ENCODE assay signal across 17 mouse cellular contexts in the genomic region with DNA sequence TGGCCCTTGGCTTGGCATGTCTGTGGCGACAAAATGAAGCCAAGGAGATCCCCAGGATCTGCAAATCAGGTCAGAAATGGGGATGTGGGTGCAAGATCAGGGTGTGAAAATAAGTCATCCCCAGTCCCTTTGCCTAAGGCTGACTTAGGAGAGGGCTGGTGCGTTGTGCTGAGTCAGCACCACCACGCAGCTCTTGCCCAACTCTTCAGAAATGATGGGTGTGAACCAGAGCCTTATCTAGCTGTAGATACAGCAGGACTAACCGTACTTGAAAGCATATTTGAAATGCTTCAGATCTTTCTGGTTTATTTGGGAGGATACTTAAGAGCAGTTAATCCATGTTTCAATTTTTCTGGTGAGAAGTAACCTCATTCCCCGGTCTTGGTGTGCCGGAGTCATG. TPM values are rescaled to one million over a fixed set of nuclear protein-coding genes. Genes with fewer than 3 reads are reported as not detected.
A peak's percentile ranks its signal among the peaks of the same experiment; 100 is the strongest.
DNase-seq lines count a peak whose midpoint lies in the region; ATAC-seq and TF ChIP-seq lines count a peak whose summit lies in the region.
"Had no signal": no experiment of that assay in that cellular context is flagged by ENCODE, and none has a peak within 500 bp of the region (broad histone marks: within the 10 kb centered on the region; RNA-seq: fewer than 3 reads in every experiment).

No protein-coding gene starts in this region.

- no peaks in the 10 kb centered on the region for H3K4me1 ChIP-seq in intestine, embryonic 15.5 days (replicated peaks)
- H3K4me1 ChIP-seq in intestine, postnatal 0 days (replicated peaks; ENCODE audit: control insufficient read depth, insufficient read depth, low read length): no peaks in the 10 kb centered on the region
- H3K4me1 ChIP-seq in MEL (ENCODE audit: control insufficient read depth in 1 of 2, insufficient read depth in 2 of 2, low read length in 2 of 2): peaks cover 2 to 14% of the 10 kb centered on the region in 2 experiments; a peak in 3 of 4 replicates
- H3K4me1 ChIP-seq in intestine, embryonic 16.5 days (ENCODE audit: control insufficient read depth, insufficient read depth, low read length): 0 out of 2 replicates have a peak, but pooled peaks cover 2% of the 10 kb centered on the region
- H3K4me1 ChIP-seq: kidney, embryonic 15.5 days had no signal

- no peak for TF ChIP-seq RAD21 in MEL (IDR thresholded peaks at IDR 0.05; ENCODE audit: low read depth, low read length)

- peak; percentile 75 for ATAC-seq in intestine, embryonic 15.5 days
- no peak for ATAC-seq in intestine, postnatal 0 days
- peak; percentile 77 for ATAC-seq in intestine, embryonic 16.5 days
- peak; percentile 64; the same call in 1 of the 2 replicates for ATAC-seq in megakaryocyte, adult 5-6 weeks (ENCODE audit: poor library complexity, severe bottlenecking)

- no peak overlapping the region for H3K9ac ChIP-seq in intestine, embryonic 15.5 days
- no peak overlapping the region for H3K9ac ChIP-seq in intestine, postnatal 0 days (ENCODE audit: low read depth, low read length)
- no peak overlapping the region for H3K9ac ChIP-seq in MEL (ENCODE audit: control insufficient read depth, low read depth, low read length, poor library complexity, severe bottlenecking)
- H3K9ac ChIP-seq in intestine, embryonic 16.5 days (ENCODE audit: low read depth, low read length): no peak overlapping the region
- H3K9ac ChIP-seq: kidney, embryonic 15.5 days had no signal

- no peaks in the 10 kb centered on the region for H3K27me3 ChIP-seq in intestine, embryonic 15.5 days (replicated peaks)
- H3K27me3 ChIP-seq in intestine, postnatal 0 days (replicated peaks; ENCODE audit: control insufficient read depth, insufficient read depth, low read length): no peaks in the 10 kb centered on the region
- no peaks in the 10 kb centered on the region for H3K27me3 ChIP-seq in MEL (ENCODE audit: control insufficient read depth in 1 of 2, insufficient read depth in 2 of 2, low read length in 2 of 2)
- H3K27me3 ChIP-seq in intestine, embryonic 16.5 days (replicated peaks; ENCODE audit: control insufficient read depth, insufficient read depth, low read length): no peaks in the 10 kb centered on the region

- H3K79me2 ChIP-seq in MEL (ENCODE audit: control insufficient read depth, insufficient read depth, low read length, poor library complexity): no peaks in the 10 kb centered on the region

- TF ChIP-seq CTCF in intestine, postnatal 0 days (IDR thresholded peaks at IDR 0.05; ENCODE audit: low read depth): no peak
- TF ChIP-seq CTCF in MEL (IDR thresholded peaks at IDR 0.05 in 2 of 3, conservative IDR thresholded peaks at IDR 0.05 in 1 of 3; ENCODE audit: control insufficient read depth in 1 of 3, insufficient read depth in 1 of 3, low read depth in 2 of 3, low read length in 3 of 3, poor library complexity in 1 of 3, severe bottlenecking in 1 of 3): no peak

- H3K9me3 ChIP-seq in intestine, embryonic 15.5 days: no peaks in the 10 kb centered on the region
- H3K9me3 ChIP-seq in intestine, postnatal 0 days (ENCODE audit: control insufficient read depth): no peaks in the 10 kb centered on the region
- no peaks in the 10 kb centered on the region for H3K9me3 ChIP-seq in MEL (replicated peaks; ENCODE audit: insufficient read depth, low read length)
- no peaks in the 10 kb centered on the region for H3K9me3 ChIP-seq in intestine, embryonic 16.5 days (ENCODE audit: control insufficient read depth, low read length)
- H3K9me3 ChIP-seq: kidney, embryonic 15.5 days had no signal

- no peak overlapping the region for H3K4me3 ChIP-seq in intestine, embryonic 15.5 days (replicated peaks)
- no peak overlapping the region for H3K4me3 ChIP-seq in intestine, postnatal 0 days (ENCODE audit: low read depth, low read length)
- H3K4me3 ChIP-seq in MEL (ENCODE audit: control insufficient read depth in 1 of 2, insufficient read depth in 1 of 2, low read depth in 2 of 2, low read length in 2 of 2): no peak overlapping the region
- no peak overlapping the region for H3K4me3 ChIP-seq in intestine, embryonic 16.5 days (ENCODE audit: low read length)
- H3K4me3 ChIP-seq: erythroblast, embryonic 14.5 days; kidney, embryonic 15.5 days; layer of hippocampus, adult 2 months had no signal

- TF ChIP-seq POLR2A in MEL (IDR thresholded peaks at IDR 0.05; ENCODE audit: control insufficient read depth in 1 of 2, insufficient read depth in 1 of 2, low read depth in 1 of 2, low read length in 2 of 2, poor library complexity in 1 of 2): no peak

- no peak overlapping the region for H3K27ac ChIP-seq in intestine, embryonic 15.5 days
- H3K27ac ChIP-seq in intestine, postnatal 0 days (ENCODE audit: low read depth, low read length): no peak overlapping the region
- peak overlapping the region; percentile 26; the same call in 1 of the 2 replicates for H3K27ac ChIP-seq in MEL (ENCODE audit: control insufficient read depth, low read depth, low read length)
- H3K27ac ChIP-seq in intestine, embryonic 16.5 days (ENCODE audit: low read length): no peak overlapping the region
- H3K27ac ChIP-seq: kidney, embryonic 15.5 days; layer of hippocampus, adult 2 months had no signal

- TF ChIP-seq EP300 in MEL (IDR thresholded peaks at IDR 0.05; ENCODE audit: low read depth in 1 of 2, low read length in 2 of 2): peak; percentile 23 to 39; a peak in 2 of 4 replicates

- no peak overlapping the region for H3K4me2 ChIP-seq in intestine, embryonic 15.5 days (replicated peaks)
- H3K4me2 ChIP-seq in intestine, postnatal 0 days (replicated peaks; ENCODE audit: low read depth): no peak overlapping the region
- H3K4me2 ChIP-seq in intestine, embryonic 16.5 days (ENCODE audit: low read depth, low read length): no peak overlapping the region
- H3K4me2 ChIP-seq: heart, embryonic 11.5 days; kidney, embryonic 15.5 days had no signal

- DNase-seq in MEL (ENCODE audit: low read depth, low spot score): peak; percentile 68
- DNase-seq in thymus, adult 18-20 months: no peak
- no peak for DNase-seq in layer of hippocampus, postnatal 36 days
- no peak for DNase-seq in adrenal gland, adult 18-20 months (ENCODE audit: low spot score in 2 of 2)
- DNase-seq: adrenal gland, postnatal 10 days; B cell, adult 2 months; cerebellum, adult 9-11 months; gastrocnemius, postnatal 14 days; heart, postnatal 4 days had no signal

- WGBS in intestine, embryonic 15.5 days: 72% methylated on average over 6 of the region's 6 CpGs
- 62% methylated on average over 6 of the region's 6 CpGs for WGBS in intestine, postnatal 0 days
- 74% methylated on average over 6 of the region's 6 CpGs for WGBS in intestine, embryonic 16.5 days

- no peaks in the 10 kb centered on the region for H3K36me3 ChIP-seq in intestine, embryonic 15.5 days
- no peaks in the 10 kb centered on the region for H3K36me3 ChIP-seq in intestine, postnatal 0 days (ENCODE audit: control insufficient read depth, insufficient read depth)
- H3K36me3 ChIP-seq in MEL (ENCODE audit: control insufficient read depth in 1 of 2, insufficient read depth in 2 of 2, low read length in 2 of 2): peaks cover 0 to 8% of the 10 kb centered on the region in 2 experiments; a peak in 2 of 4 replicates
- no peaks in the 10 kb centered on the region for H3K36me3 ChIP-seq in intestine, embryonic 16.5 days (ENCODE audit: control insufficient read depth, insufficient read depth, low read length)

TF ChIP-seq in MEL, 35 proteins besides CTCF, POLR2A, EP300 and RAD21:
- TF ChIP-seq POLR2AphosphoS5 (IDR thresholded peaks at IDR 0.05; ENCODE audit: borderline replicate concordance, low read depth, low read length) (no peak), MAFK (IDR thresholded peaks at IDR 0.05; ENCODE audit: borderline replicate concordance, low read depth, low read length) (peak; percentile 98), GATA1 (IDR thresholded peaks at IDR 0.05; ENCODE audit: low read depth, low read length) (peak; percentile 51; the same call in 1 of the 2 replicates), MAX (IDR thresholded peaks at IDR 0.05; ENCODE audit: low read length) (peak; percentile 41; the same call in 1 of the 2 replicates), TCF12 (IDR thresholded peaks at IDR 0.05; ENCODE audit: low read depth, low read length) (0 out of 2 replicates have a peak, but pooled peaks have one; percentile 17), ZC3H11A (IDR thresholded peaks at IDR 0.05; ENCODE audit: low read depth, low read length) (no peak), MAZ (IDR thresholded peaks at IDR 0.05; ENCODE audit: low read depth, low read length) (no peak), ETS1 (IDR thresholded peaks at IDR 0.05; ENCODE audit: low read depth, low read length) (peak; percentile 53), CHD2 (IDR thresholded peaks at IDR 0.05; ENCODE audit: low read length) (no peak)
TF ChIP-seq in MEL: peak in this region for 5.

RNA-seq across cellular contexts. Expression of gene Dzip1, which starts 55.5 kb away (rescaled TPM):
- 10.2 and 10.9 TPM in 2 replicates for polyA plus RNA-seq in intestine, embryonic 15.5 days (2015; fragmentation: Nextera tagmentation; extraction: Ambion mirVana)
- 2.7 and 3.2 TPM in 2 replicates for polyA plus RNA-seq in intestine, postnatal 0 days (2015; fragmentation: Nextera tagmentation; extraction: Ambion mirVana)
- total RNA-seq in MEL (2012; rRNA removed): 0.29 and 0.35 TPM in 2 replicates
- polyA plus RNA-seq in MEL (2012; ENCODE audit: insufficient read depth in 1 of 2, insufficient read length in 2 of 2, low read depth in 1 of 2, low replicate concordance in 2 of 2, missing spikeins in 1 of 2): 1 to 10 TPM in 1 of 2 experiments, not detected in 1; 1.8 TPM
- polyA plus RNA-seq in intestine, embryonic 16.5 days (2015; fragmentation: Nextera tagmentation; extraction: Ambion mirVana): 5.9 and 6.8 TPM in 2 replicates
- total RNA-seq in megakaryocyte, adult 5-6 weeks (2015): 0.02 and 0.36 TPM in 2 replicates
- 0.04 and 0.61 TPM in 2 replicates for total RNA-seq in megakaryocyte, adult 5-6 weeks (2017)
- 100 to 1,000 TPM; 115 to 130 TPM for total RNA-seq in layer of hippocampus, postnatal 36 days (2021)
- total RNA-seq in adrenal gland, adult 18-20 months (2021): 10 to 100 TPM; 11.6 to 12.3 TPM

Comparison
In these comparisons a context has a peak if more than half of its experiments do, and no peak if none do; other contexts are left out.
1. RNA of gene Dzip1, which starts 55.5 kb away (total RNA-seq): 115 to 130 TPM in layer of hippocampus, postnatal 36 days; 11.6 to 12.3 TPM in adrenal gland, adult 18-20 months, 0.29 to 0.35 TPM in MEL and 0.02 to 0.61 TPM in megakaryocyte, adult 5-6 weeks; every median in the first group is over 4 times any median in the second.